Mouse (Mus musculus) hindbrain, postnatal 0 days (tissue): Measurements from ENCODE around the gene Wfs1. TPM values are rescaled to one million over a fixed set of nuclear protein-coding genes. Genes with fewer than 3 reads are reported as not detected.

ENCODE experiments used
- ATAC-seq: fragments of 200-750 bp; cut with Nextera tagmentation; 2 replicates; pipeline ENCODE4 v1.8.0; 2017; ENCODE audit warnings: mild to moderate bottlenecking, moderate TSS enrichment, moderate library complexity
- DNase-seq: peaks from one replicate; pipeline ENCODE4 v3.0.0-alpha.2; 2015; ENCODE audit warnings: low spot score
- H3K27ac ChIP-seq: fragments of 300-500 bp; sonication (generic); 2 replicates; pipeline ENCODE4 v1.5.1; 2014; ENCODE audit warnings: mild to moderate bottlenecking
- H3K27me3 ChIP-seq: fragments of 300-500 bp; sonication (generic); 2 replicates; pipeline ENCODE4 v1.6.1; 2014; ENCODE audit warnings: low read length, mixed read lengths; ENCODE audit not compliant: insufficient read depth
- H3K36me3 ChIP-seq: fragments of 300-500 bp; sonication (generic); 2 replicates; pipeline ENCODE4 v1.6.1; 2014; ENCODE audit warnings: low read length, mixed read lengths; ENCODE audit not compliant: insufficient read depth
- H3K4me1 ChIP-seq: fragments of 300-500 bp; sonication (generic); 2 replicates; pipeline ENCODE4 v1.6.1; 2014; ENCODE audit warnings: antibody characterized with exemption, low read length, mixed read lengths; ENCODE audit not compliant: insufficient read depth
- H3K4me2 ChIP-seq: fragments of 300-500 bp; sonication (generic); 2 replicates; pipeline ENCODE4 v1.6.1; 2014; ENCODE audit warnings: low read depth, mild to moderate bottlenecking, low read length, moderate library complexity, mixed read lengths
- H3K4me3 ChIP-seq: fragments of 300-500 bp; sonication (generic); 2 replicates; pipeline ENCODE4 v1.5.1; 2014; ENCODE audit warnings: low read length
- H3K9ac ChIP-seq: fragments of 300-500 bp; sonication (generic); replicated peaks from 2 replicates; pipeline ENCODE4 v1.6.1; 2014; ENCODE audit warnings: mild to moderate bottlenecking, low read length, moderate library complexity, mixed read lengths
- H3K9me3 ChIP-seq: fragments of 300-500 bp; sonication (generic); 2 replicates; pipeline ENCODE4 v1.6.1; 2016; ENCODE audit warnings: low read length, mixed read lengths
- CTCF ChIP-seq: IDR thresholded peaks from 2 replicates; pipeline ENCODE4 v1.5.1; 2016; ENCODE audit warnings: antibody characterized with exemption, control low read depth, low read depth
- WGBS: fragments of 180-500 bp; shearing (Covaris S2); extraction: QIAGEN DNeasy Blood & Tissue Kit; methylation state at CpG from one replicate; pipeline ENCODE4 v1.1.7; 2014; 5-methylcytosine and 5-hydroxymethylcytosine counted together
- polyA plus RNA-seq: library from polyadenylated mRNA; unstranded; fragments of >200 nt; fragmentation: Nextera tagmentation; extraction: Ambion mirVana; gene quantifications from 2 replicates; pipeline ENCODE4 v1.2.1, GENCODE M21; 2015
- total RNA-seq: library from RNA; depleted of rRNA; stranded (reverse); fragments of >200 nt; gene quantifications from 2 replicates; pipeline ENCODE4 v1.2.3, GENCODE M21; 2014; rRNA removed

Gene Wfs1
- total and polyA plus RNA-seq, 2 experiments from 2014 or later = 8.7 to 14.0 TPM

GRCm38 (mm10) chr5:36922811-36923210 is 66.2 kb downstream of the Wfs1 start:
- Histone ChIP-seq H3K9ac (no peak overlapping the region), H3K4me3 (no peak overlapping the region), H3K36me3 (peaks cover 2% of the 10 kb centered on the region; the same call in 1 of the 2 replicates), H3K27me3 (no peaks in the 10 kb centered on the region), H3K9me3 (no peaks in the 10 kb centered on the region), H3K4me1 (peaks cover 20% of the 10 kb centered on the region), H3K4me2 (no peak overlapping the region), H3K27ac (peak overlapping the region; percentile 74; the same call in 1 of the 2 replicates)
- TF ChIP-seq CTCF = no peak
- WGBS = 78% methylated on average over 10 of the region's 10 CpGs
- DNase-seq = no peak
- ATAC-seq = no peak

- no peak for DNase-seq
- Histone ChIP-seq H3K36me3 (no peaks in the 10 kb centered on the region), H3K27me3 (no peaks in the 10 kb centered on the region), H3K27ac (no peak overlapping the region), H3K9me3 (no peaks in the 10 kb centered on the region), H3K9ac (no peak overlapping the region), H3K4me3 (no peak overlapping the region), H3K4me2 (no peak overlapping the region), H3K4me1 (peaks cover 25% of the 10 kb centered on the region)
- no peak for TF ChIP-seq CTCF
- 95% methylated on average over 1 of the region's 1 CpGs for WGBS
- no peak for ATAC-seq
Observed at GRCm38 (mm10) chr5:36921871-36922270, 67.1 kb downstream of the Wfs1 start.

- no peak overlapping the region for H3K27ac ChIP-seq
- peaks cover 25% of the 10 kb centered on the region for H3K4me1 ChIP-seq
- DNase-seq (peak; percentile 69), ATAC-seq (no peak)
- no peak overlapping the region for H3K9ac ChIP-seq
- H3K36me3 ChIP-seq = no peaks in the 10 kb centered on the region
- no peak overlapping the region for H3K4me2 ChIP-seq
- H3K4me3 ChIP-seq = no peak overlapping the region
- H3K27me3 ChIP-seq = no peaks in the 10 kb centered on the region
- 29% methylated on average over 1 of the region's 1 CpGs for WGBS
- H3K9me3 ChIP-seq = no peaks in the 10 kb centered on the region
- peak; percentile 78 for TF ChIP-seq CTCF
Observed at GRCm38 (mm10) chr5:36920072-36920471, 68.9 kb downstream of the Wfs1 start.

- H3K36me3 ChIP-seq = no peaks in the 10 kb centered on the region
- WGBS = 70% methylated on average over 7 of the region's 7 CpGs
- DNase-seq (no peak), ATAC-seq (no peak)
- peak overlapping the region; percentile 67; the same call in 1 of the 2 replicates for H3K27ac ChIP-seq
- no peak overlapping the region for H3K4me3 ChIP-seq
- H3K4me2 ChIP-seq = no peak overlapping the region
- H3K9me3 ChIP-seq = no peaks in the 10 kb centered on the region
- peaks cover 13% of the 10 kb centered on the region for H3K4me1 ChIP-seq
- no peak for TF ChIP-seq CTCF
- no peaks in the 10 kb centered on the region for H3K27me3 ChIP-seq
- no peak overlapping the region for H3K9ac ChIP-seq
Observed at GRCm38 (mm10) chr5:36918016-36918415, 71.0 kb downstream of the Wfs1 start.

DNA sequence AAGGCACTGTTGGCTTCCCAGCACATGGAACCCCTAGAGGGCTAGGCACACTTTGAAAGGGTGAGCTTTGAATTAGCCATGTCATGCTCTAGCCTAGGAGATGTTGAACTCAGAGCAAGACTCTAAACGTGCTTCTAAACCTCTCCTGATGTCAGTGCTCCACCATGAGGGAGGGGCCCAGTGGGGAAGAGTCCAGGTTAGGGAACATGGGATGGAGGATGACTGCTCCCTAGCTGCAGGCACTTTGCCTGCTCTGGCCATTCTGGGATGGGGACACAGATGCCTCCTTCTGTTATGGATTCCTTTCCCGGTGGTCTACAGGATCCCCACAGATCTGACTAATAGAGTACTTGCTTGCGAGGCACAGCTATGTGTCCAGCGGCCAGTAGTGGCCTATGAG is 71.8 kb downstream of the Wfs1 start:
- no peak for DNase-seq
- Histone ChIP-seq H3K36me3 (no peaks in the 10 kb centered on the region), H3K27ac (peak overlapping the region; percentile 67; the same call in 1 of the 2 replicates), H3K4me2 (no peak overlapping the region), H3K4me1 (peaks cover 13% of the 10 kb centered on the region), H3K27me3 (no peaks in the 10 kb centered on the region), H3K4me3 (no peak overlapping the region), H3K9me3 (no peaks in the 10 kb centered on the region), H3K9ac (no peak overlapping the region)
- no peak for ATAC-seq
- no peak; the same call in 1 of the 2 replicates for TF ChIP-seq CTCF
- WGBS = 75% methylated on average over 4 of the region's 4 CpGs

- Histone ChIP-seq H3K4me1 (peaks cover 16% of the 10 kb centered on the region), H3K9ac (no peak overlapping the region), H3K4me3 (no peak overlapping the region), H3K4me2 (no peak overlapping the region), H3K9me3 (no peaks in the 10 kb centered on the region), H3K27me3 (no peaks in the 10 kb centered on the region), H3K27ac (peak overlapping the region; percentile 67), H3K36me3 (no peaks in the 10 kb centered on the region)
- no peak for TF ChIP-seq CTCF
- WGBS = 70% methylated on average over 4 of the region's 4 CpGs
- ATAC-seq = peak; percentile 40
- peak; percentile 64 for DNase-seq
Observed at GRCm38 (mm10) chr5:36916581-36916980, 72.4 kb downstream of the Wfs1 start.

Other genes starting within 250 kb of the Wfs1 start
- gene Bloc1s4, start 240.6 kb downstream of the Wfs1 start, total RNA-seq = 19.7 and 29.1 TPM in 2 replicates
- 28.9 and 32.0 TPM in 2 replicates for gene Bloc1s4, start 240.6 kb downstream of the Wfs1 start, polyA plus RNA-seq
- 278 and 298 TPM in 2 replicates for gene Mrfap1, start 192.4 kb downstream of the Wfs1 start, total RNA-seq
- gene Mrfap1, start 192.4 kb downstream of the Wfs1 start, polyA plus RNA-seq = 443 and 477 TPM in 2 replicates
- gene Man2b2, start 158.6 kb downstream of the Wfs1 start, total RNA-seq = 30.0 and 30.2 TPM in 2 replicates
- 16.0 and 17.9 TPM in 2 replicates for gene Man2b2, start 158.6 kb downstream of the Wfs1 start, polyA plus RNA-seq
- 255 and 263 TPM in 2 replicates for gene Ppp2r2c, start 120.7 kb downstream of the Wfs1 start, total RNA-seq
- gene Ppp2r2c, start 120.7 kb downstream of the Wfs1 start, polyA plus RNA-seq = 103 and 105 TPM in 2 replicates
- 17.4 and 20.0 TPM in 2 replicates for gene Gm1043, start 96.2 kb upstream of the Wfs1 start, total RNA-seq
- 1.5 and 1.7 TPM in 2 replicates for gene Gm1043, start 96.2 kb upstream of the Wfs1 start, polyA plus RNA-seq